Mouse (Mus musculus) liver, postnatal 0 days (tissue): ENCODE measurements around the gene Rere.

Source experiments
- CTCF ChIP-seq: sonication (generic); IDR thresholded peaks from 2 replicates; pipeline ENCODE4 v1.5.1; 2016; ENCODE audit warnings: antibody characterized with exemption, low read depth
- EP300 ChIP-seq: IDR thresholded peaks from 2 replicates; pipeline ENCODE4 v1.6.1; 2016; ENCODE audit warnings: antibody characterized with exemption, low read depth, mild to moderate bottlenecking

DNA sequence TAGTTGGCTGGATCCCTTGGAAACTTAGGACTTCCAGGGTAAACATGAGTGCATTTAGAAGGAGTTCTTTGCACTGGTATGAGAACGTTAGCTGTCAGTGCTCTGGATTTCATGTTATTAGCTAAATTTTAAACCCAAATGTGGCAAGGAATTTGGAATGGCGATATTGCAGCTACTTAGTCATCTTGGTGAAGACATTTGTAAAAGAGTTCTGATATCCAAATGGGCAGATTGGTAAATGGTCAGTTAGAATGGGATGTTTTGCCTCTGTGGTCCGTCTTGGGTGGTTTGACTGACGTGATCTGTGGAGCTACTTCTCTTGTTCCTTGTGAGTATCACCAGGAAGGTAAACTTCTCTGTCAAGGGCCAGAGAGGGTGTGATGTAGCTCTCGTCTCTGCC, 132.8 kb downstream of the Rere start:
- TF ChIP-seq CTCF: no peak
- no peak for TF ChIP-seq EP300
